Mouse (Mus musculus) common myeloid progenitor, adult 5-6 weeks (primary cell): Measurements from ENCODE around the gene Igfbp2. TPM values are rescaled to one million over a fixed set of nuclear protein-coding genes. Genes with fewer than 3 reads are reported as not detected.

Experiments
- total RNA-seq: library from RNA; stranded (forward); fragments of 200-1000, 187-1606 nt; gene quantifications from 2 replicates; pipeline ENCODE4 v1.2.3, GENCODE M21; 2017

The Igfbp2 gene
- total RNA-seq, 1 experiment from 2014 or later: not detected

Other genes with a start within 250 kb of the Igfbp2 start
- 26.6 and 31.6 TPM in 2 replicates for gene Smarcal1, start 241.3 kb upstream of the Igfbp2 start, total RNA-seq
- not detected in 2 replicates for gene Ankar, start 123.9 kb upstream of the Igfbp2 start, total RNA-seq
- 815 and 859 TPM in 2 replicates for gene Rpl37a, start 113.2 kb upstream of the Igfbp2 start, total RNA-seq
- gene Igfbp5, start 50.4 kb downstream of the Igfbp2 start, total RNA-seq: 0.37 and 1.0 TPM in 2 replicates
- gene Tnp1, start 191.4 kb downstream of the Igfbp2 start, total RNA-seq: not detected in 2 replicates